Mouse (Mus musculus): ENCODE measurements around the gene Fcgr4.
"Not testable (repeated sequence)": the region's sequence is repeated elsewhere in the genome, so short reads cannot be mapped to it uniquely, and the experiment has no call there.

Gene Fcgr4

DNA sequence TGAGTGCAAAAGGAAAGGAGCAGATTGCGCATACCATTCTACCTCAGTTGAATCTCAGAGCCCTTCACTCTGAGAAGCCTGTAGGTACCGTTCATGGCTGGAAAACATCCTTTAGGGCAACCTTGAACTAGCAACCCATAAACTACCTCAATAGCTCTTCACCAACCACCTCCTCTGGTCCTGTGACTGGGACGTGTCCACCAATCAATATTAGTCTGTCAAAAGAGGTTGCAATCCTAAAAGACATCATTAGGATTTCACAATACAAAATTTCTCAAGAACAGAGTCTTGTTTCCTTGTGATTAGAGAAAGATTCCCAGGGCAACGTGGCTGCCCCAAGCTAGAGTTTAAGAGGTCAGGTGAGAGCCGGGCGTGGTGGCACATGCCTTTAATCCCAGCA lies 34.6 kb downstream of the Fcgr4 start:
- no peak for DNase-seq (ENCODE audit: low spot score in 2 of 2)

DNA sequence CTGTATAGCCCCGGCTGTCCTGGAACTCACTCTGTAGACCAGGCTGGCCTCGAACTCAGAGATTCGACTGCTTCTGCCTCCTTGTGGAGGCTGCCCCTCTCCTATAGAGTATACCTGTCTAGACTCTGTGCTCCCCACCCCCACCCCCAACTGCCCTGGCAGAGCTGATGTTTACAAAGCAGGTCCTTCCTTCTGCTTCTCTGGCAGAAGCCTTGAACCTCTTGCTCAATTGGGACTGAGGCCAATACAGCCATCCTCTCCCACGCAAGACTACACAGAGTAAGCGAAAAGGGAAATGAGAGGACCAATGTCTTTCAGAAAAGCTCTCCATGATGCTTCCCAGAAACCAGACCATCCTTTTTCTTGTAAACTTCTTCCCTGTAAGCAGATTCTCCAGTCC lies 38.5 kb downstream of the Fcgr4 start:
- no peak for DNase-seq (ENCODE audit: low spot score in 2 of 2)

- no peak for DNase-seq (ENCODE audit: low spot score in 2 of 2)
Observed at GRCm38 (mm10) chr1:171059203-171059602, 40.5 kb downstream of the Fcgr4 start.

DNA sequence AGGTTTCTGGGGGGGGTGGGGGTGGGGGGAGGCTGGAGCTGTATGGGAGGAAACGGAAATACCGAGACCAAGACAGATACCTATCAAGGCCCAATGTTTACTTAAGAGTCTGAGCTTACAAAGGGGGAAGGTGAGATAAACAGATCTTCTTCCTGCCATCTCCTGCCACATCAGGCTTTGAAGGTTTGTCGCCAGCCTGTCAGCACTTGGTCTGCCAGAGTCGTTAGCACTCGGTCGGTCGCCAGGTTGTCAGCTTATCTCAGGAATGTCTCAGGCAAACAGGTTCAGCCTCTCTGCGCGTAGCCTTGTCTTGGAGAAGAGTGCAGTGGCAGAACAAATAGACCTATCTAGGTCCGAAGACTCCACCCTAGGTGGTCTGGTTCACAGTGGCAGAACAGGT lies 41.7 kb downstream of the Fcgr4 start:
- no peak for DNase-seq (ENCODE audit: low spot score in 2 of 2)

DNA sequence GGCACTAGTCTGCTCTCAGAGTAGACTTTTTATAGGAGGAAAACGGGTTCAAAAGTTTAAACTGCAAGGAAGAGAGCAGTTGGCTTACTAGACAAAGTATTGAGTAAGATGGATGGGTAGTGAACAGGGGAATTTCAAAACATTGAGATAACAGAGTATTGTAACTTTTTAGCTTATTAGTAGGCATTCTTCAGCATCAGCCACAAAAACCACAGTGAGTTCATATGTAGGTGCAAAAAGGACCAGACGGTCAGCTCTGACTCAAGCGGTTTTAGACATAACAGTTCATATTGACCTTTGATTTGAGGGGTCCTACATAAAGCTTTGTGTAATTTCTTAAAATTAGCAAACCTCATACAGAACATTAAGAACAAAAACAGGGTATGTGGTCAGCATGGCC lies 42.8 kb downstream of the Fcgr4 start:
- no peak for DNase-seq (ENCODE audit: low spot score in 2 of 2)

DNA sequence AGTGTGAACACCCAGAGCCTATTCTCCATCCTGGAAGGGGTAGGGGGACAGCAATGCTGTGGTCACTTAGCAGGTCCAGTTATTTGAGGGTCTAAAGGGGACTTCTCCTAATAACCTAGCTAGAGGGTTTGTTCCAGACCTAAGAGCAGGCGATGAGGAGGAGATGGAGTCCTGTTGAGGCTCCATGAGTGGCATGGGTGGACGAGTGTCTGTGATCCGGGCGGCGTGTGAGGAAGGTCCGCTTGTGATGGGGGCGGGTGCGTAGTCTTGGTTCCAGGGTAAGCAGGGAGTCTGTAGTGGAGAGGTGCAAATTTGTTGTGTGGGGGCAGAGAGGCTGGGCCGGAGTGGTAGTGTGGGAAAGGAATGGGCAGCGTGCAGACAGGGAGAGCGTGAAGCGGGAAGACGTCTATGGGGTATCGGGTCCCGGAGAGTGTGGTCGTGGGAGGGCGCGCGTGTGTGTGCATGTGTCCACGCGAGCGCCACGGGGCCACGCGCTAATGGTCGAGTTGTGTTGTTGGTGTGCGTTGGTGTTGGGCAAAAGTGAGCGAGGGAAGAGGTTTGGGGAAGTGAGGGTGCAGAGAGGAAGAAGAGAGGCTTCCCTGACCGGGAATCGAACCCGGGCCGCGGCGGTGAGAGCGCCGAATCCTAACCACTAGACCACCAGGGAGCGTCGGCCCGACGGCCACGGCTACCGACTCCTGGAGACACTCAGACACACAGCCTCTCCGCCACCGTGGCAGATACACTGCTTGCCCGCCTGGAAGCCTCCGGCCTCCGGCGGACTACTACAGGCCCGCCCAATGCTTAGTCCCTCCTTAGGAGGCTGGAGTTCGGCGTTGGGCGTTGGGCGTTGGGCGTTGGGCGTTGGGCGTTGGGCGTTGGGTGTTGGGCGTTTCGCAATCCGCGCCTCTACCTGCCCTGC lies 45.1 kb downstream of the Fcgr4 start:
- DNase-seq (ENCODE audit: low spot score in 2 of 2), result peak; percentile 75 to 79

DNA sequence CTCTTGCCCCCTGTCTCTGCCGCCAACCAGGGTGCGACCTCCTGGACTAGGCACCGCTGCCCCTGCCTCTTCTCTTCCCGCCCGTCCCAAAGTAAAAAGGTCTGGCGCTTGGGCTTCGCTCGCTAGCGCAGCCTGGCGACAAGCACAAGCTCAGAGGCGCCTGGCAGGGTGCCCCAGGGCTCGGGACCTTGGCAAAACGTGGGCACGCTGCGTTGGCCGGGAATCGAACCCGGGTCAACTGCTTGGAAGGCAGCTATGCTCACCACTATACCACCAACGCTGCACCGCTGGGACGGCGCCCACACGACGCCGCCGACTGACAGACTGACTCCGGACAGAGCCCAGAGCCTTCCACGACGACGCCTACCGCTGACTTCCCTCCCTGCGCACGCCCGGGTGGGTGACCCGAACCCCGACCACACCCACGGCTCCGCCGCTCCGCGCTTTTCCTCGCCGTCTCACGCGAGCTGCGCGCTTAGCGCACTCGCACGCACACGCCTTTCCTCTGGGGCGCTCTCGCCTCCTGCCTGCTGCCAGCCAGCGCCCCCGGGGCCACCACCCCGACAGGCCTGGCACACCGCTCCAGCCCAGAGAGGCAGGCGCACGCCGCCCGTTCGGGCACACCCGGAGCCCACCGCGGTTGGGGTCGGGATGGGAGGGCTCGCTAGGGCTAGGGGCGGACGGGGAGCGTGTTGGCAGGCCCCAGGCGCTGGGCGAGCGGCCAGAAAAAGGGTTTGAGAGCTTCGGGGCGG lies 45.9 kb downstream of the Fcgr4 start, which contains the start of gene Fcgr3:
Gene Fcgr3, minus strand, starts transcription at position 445 of the 752 bp plus-strand sequence.
- peak; percentile 91 to 93 for DNase-seq (ENCODE audit: low spot score in 2 of 2)

DNA sequence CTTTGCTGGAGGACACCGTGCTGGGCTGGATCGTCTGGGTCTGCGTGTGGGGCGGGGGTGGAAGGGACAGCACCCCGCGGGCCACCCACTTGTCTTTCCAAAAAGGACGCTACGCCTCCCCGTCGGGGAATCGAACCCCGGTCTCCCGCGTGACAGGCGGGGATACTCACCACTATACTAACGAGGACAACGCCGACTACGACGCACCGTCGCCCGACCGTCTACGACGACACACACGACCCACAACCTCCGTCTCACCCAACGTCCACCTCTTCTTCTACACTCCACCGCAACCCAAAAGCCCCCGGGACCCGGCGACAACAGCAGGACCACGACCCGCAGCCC lies 46.5 kb downstream of the Fcgr4 start:
- peak; percentile 79 to 85 for DNase-seq (ENCODE audit: low spot score in 2 of 2)

DNA sequence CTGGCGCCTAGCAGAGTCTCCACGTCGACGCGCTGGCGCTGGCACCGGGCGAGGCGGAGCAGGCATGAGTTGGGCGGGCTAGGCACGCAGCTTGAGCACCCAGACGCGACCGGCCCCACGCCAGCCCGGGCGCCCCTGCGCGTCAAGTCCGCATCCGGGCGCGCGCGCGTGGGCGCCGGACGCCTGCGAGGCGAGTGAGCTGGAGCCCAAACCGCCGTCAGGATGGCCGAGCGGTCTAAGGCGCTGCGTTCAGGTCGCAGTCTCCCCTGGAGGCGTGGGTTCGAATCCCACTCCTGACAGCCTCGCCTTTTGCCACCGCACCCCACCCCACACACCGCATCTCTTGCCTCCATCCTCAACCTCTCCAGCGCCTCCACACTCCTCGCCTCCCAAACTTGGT lies 47.0 kb downstream of the Fcgr4 start:
- peak; percentile 75 to 76 for DNase-seq (ENCODE audit: low spot score in 2 of 2)

DNA sequence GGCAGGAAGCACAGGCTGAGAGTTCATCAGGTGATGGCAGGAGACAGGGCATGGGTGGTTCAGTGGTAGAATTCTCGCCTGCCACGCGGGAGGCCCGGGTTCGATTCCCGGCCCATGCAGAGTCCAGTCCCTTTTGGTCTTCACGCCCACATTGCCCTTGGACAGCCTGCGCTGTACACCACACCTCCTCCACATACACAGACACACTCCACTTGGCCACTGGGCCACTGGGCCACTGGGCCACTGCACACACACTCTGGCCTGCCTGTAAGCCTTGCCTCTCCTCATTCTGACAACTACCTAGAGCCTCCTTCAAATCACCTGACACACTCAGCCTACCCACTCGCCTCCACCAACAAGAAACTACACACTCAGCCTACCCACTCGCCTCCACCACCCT lies 47.9 kb downstream of the Fcgr4 start:
- not testable (repeated sequence) for DNase-seq (ENCODE audit: low spot score in 2 of 2)

DNA sequence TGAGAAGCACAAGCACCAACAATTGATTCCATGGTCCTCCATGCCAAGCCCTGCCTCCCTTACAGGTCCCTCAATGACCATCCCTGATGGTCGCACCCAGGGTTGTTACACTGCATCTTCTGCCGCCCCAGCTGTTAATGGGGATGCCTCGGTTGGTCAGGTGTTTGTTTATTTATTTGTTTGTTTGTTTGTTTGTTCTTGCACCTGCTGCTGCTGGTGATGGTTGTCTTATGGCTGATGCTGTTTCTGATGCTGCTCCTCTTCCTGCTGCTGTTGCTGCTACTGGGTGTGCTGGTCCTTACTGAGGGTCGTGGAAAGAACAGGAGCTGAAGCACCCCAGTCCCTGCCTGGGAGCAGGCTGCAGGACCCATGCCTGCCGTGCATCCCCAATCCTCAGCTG lies 49.2 kb downstream of the Fcgr4 start:
- DNase-seq (ENCODE audit: low spot score in 2 of 2), result not testable (repeated sequence)

GRCm38 (mm10) chr1:171069508-171069907 lies 50.8 kb downstream of the Fcgr4 start:
- DNase-seq (ENCODE audit: low spot score in 2 of 2), result peak in 1 of 2 experiments; percentile 68

GRCm38 (mm10) chr1:171070879-171071278 lies 52.2 kb downstream of the Fcgr4 start:
- DNase-seq (ENCODE audit: low spot score in 2 of 2), result not testable (repeated sequence)

DNA sequence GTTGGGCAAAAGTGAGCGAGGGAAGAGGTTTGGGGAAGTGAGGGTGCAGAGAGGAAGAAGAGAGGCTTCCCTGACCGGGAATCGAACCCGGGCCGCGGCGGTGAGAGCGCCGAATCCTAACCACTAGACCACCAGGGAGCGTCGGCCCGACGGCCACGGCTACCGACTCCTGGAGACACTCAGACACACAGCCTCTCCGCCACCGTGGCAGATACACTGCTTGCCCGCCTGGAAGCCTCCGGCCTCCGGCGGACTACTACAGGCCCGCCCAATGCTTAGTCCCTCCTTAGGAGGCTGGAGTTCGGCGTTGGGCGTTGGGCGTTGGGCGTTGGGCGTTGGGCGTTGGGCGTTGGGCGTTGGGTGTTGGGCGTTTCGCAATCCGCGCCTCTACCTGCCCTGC lies 53.0 kb downstream of the Fcgr4 start:
- DNase-seq (ENCODE audit: low spot score in 2 of 2), result not testable (repeated sequence)

GRCm38 (mm10) chr1:171072217-171072616 lies 53.5 kb downstream of the Fcgr4 start:
- not testable (repeated sequence) for DNase-seq (ENCODE audit: low spot score in 2 of 2)

- peak; percentile 57 to 61 for DNase-seq (ENCODE audit: low spot score in 2 of 2)
Observed at GRCm38 (mm10) chr1:171074283-171074682, 55.6 kb downstream of the Fcgr4 start.

GRCm38 (mm10) chr1:171076176-171076575 lies 57.5 kb downstream of the Fcgr4 start:
- DNase-seq (ENCODE audit: low spot score in 2 of 2), result not testable (repeated sequence)

DNA sequence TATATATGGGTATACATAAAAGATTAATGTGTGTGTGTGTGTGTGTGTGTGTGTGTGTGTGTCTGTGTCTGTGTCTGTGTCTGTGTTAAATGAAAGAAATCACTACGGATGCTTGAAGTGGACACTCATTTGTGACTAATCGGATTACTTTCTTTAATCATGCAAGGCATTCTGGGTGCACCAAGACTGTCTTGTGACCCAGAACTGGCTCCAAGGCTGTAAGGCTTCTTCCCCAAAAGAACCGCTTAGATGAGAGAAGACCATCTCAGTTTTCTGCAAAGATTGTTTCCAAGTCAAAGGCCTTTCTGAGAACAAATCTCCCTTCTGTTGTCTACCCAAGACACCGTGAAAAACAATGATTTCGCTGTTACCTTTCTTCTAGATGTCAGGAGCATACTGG lies 58.5 kb downstream of the Fcgr4 start:
- DNase-seq (ENCODE audit: low spot score in 2 of 2), result not testable (repeated sequence)

- peak in 1 of 2 experiments; percentile 66 for DNase-seq (ENCODE audit: low spot score in 2 of 2)
Observed at GRCm38 (mm10) chr1:171077955-171078354, 59.2 kb downstream of the Fcgr4 start.

- DNase-seq (ENCODE audit: low spot score in 2 of 2), result not testable (repeated sequence)
Observed at GRCm38 (mm10) chr1:171078419-171078818, 59.7 kb downstream of the Fcgr4 start.

DNA sequence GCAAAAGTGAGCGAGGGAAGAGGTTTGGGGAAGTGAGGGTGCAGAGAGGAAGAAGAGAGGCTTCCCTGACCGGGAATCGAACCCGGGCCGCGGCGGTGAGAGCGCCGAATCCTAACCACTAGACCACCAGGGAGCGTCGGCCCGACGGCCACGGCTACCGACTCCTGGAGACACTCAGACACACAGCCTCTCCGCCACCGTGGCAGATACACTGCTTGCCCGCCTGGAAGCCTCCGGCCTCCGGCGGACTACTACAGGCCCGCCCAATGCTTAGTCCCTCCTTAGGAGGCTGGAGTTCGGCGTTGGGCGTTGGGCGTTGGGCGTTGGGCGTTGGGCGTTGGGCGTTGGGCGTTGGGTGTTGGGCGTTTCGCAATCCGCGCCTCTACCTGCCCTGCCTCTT lies 60.6 kb downstream of the Fcgr4 start:
- not testable (repeated sequence) for DNase-seq (ENCODE audit: low spot score in 2 of 2)
